In the genomic region with DNA sequence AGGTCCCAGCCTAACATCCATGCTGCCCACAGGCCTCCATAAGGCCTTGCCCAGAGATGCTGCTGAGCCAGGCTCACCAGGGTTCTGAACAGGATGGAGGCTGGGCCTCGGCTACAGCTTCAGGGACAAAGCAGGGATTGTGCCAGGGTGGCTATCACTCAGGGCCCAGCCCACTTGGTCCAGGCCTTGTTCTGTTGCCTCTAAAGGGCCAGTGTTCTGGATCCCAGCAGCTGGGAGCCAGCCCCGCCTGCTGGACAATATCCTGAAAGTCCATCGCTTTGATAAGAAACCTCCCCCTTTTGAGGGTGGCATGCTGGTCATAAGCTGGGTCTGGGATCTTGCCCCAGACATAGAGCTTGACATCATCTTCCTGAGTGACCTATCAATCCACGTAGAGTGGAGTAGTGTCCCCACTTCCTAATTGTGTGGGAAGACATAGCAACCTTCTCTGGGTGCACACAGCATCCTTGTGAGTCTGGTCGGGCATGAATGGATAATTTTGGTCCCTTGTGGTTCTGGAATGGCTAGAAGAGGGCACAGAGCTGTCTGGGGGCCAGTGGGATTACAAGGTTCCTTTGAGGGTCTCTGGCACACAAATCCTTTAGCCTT, we compare ENCODE assay signal across 15 mouse cellular contexts. TPM values are rescaled to one million over a fixed set of nuclear protein-coding genes. Genes with fewer than 3 reads are reported as not detected.
DNase-seq lines count a peak whose midpoint lies in the region; ATAC-seq and TF ChIP-seq lines count a peak whose summit lies in the region.
"Had no signal": no experiment of that assay in that cellular context is flagged by ENCODE, and none has a peak within 500 bp of the region (broad histone marks: within the 10 kb centered on the region; RNA-seq: fewer than 3 reads in every experiment).

No protein-coding gene starts in this region.

- no peak overlapping the region for H3K9ac ChIP-seq in heart, embryonic 12.5 days
- peak overlapping the region; percentile 26; the same call in 1 of the 2 replicates for H3K9ac ChIP-seq in neural tube, embryonic 13.5 days
- no peak overlapping the region for H3K9ac ChIP-seq in midbrain, postnatal 0 days (replicated peaks; ENCODE audit: low read length, poor library complexity, severe bottlenecking)
- H3K9ac ChIP-seq in liver, embryonic 12.5 days = no peak overlapping the region
- H3K9ac ChIP-seq in lung, postnatal 0 days (replicated peaks; ENCODE audit: low read depth) = no peak overlapping the region
- H3K9ac ChIP-seq: limb, embryonic 13.5 days; liver, postnatal 0 days had no signal

- no peak for ATAC-seq in heart, embryonic 12.5 days (ENCODE audit: insufficient number of reproducible peaks, low FRiP score)
- ATAC-seq in neural tube, embryonic 13.5 days (ENCODE audit: low read depth) = no peak
- ATAC-seq in midbrain, postnatal 0 days (ENCODE audit: low FRiP score) = no peak
- no peak for ATAC-seq in liver, embryonic 12.5 days
- ATAC-seq in lung, postnatal 0 days = no peak
- ATAC-seq: inflammation-experienced regulatory T-cells, adult 6 months; liver, postnatal 0 days had no signal

- no peak overlapping the region for H3K27ac ChIP-seq in heart, embryonic 12.5 days (ENCODE audit: poor library complexity, severe bottlenecking)
- H3K27ac ChIP-seq in neural tube, embryonic 13.5 days (replicated peaks) = peak overlapping the region; percentile 33; the same call in 1 of the 2 replicates
- 0 out of 2 replicates have a peak overlapping the region, but pooled peaks have one; percentile 3 for H3K27ac ChIP-seq in midbrain, postnatal 0 days (ENCODE audit: low read depth, low read length)
- H3K27ac ChIP-seq in liver, embryonic 12.5 days = no peak overlapping the region
- H3K27ac ChIP-seq in lung, postnatal 0 days (ENCODE audit: low read length) = no peak overlapping the region
- H3K27ac ChIP-seq: limb, embryonic 13.5 days; macrophage had no signal

- no peaks in the 10 kb centered on the region for H3K4me1 ChIP-seq in heart, embryonic 12.5 days (replicated peaks)
- peaks cover 97% of the 10 kb centered on the region for H3K4me1 ChIP-seq in neural tube, embryonic 13.5 days (replicated peaks)
- H3K4me1 ChIP-seq in midbrain, postnatal 0 days (ENCODE audit: insufficient read depth, low read length) = peaks cover 51% of the 10 kb centered on the region; the same call in 1 of the 2 replicates
- no peaks in the 10 kb centered on the region for H3K4me1 ChIP-seq in liver, embryonic 12.5 days
- no peaks in the 10 kb centered on the region for H3K4me1 ChIP-seq in lung, postnatal 0 days (ENCODE audit: insufficient read depth, low read depth, low read length)
- H3K4me1 ChIP-seq: limb, embryonic 13.5 days had no signal

- H3K27me3 ChIP-seq in heart, embryonic 12.5 days (replicated peaks) = peaks cover 70% of the 10 kb centered on the region
- no peaks in the 10 kb centered on the region for H3K27me3 ChIP-seq in neural tube, embryonic 13.5 days
- H3K27me3 ChIP-seq in midbrain, postnatal 0 days (ENCODE audit: insufficient read depth, low read length) = no peaks in the 10 kb centered on the region
- peaks cover 50% of the 10 kb centered on the region for H3K27me3 ChIP-seq in liver, embryonic 12.5 days (replicated peaks)
- H3K27me3 ChIP-seq in lung, postnatal 0 days (replicated peaks; ENCODE audit: insufficient read depth, low read length) = peaks cover 18% of the 10 kb centered on the region

- peaks cover 5% of the 10 kb centered on the region for H3K9me3 ChIP-seq in heart, embryonic 12.5 days (replicated peaks)
- H3K9me3 ChIP-seq in neural tube, embryonic 13.5 days = no peaks in the 10 kb centered on the region
- H3K9me3 ChIP-seq in midbrain, postnatal 0 days (ENCODE audit: low read length) = no peaks in the 10 kb centered on the region
- H3K9me3 ChIP-seq in liver, embryonic 12.5 days (replicated peaks) = no peaks in the 10 kb centered on the region
- no peaks in the 10 kb centered on the region for H3K9me3 ChIP-seq in lung, postnatal 0 days (ENCODE audit: low read length)
- H3K9me3 ChIP-seq: G1E had no signal

- WGBS in heart, embryonic 12.5 days = 69% methylated on average over 5 of the region's 5 CpGs
- 65% methylated on average over 5 of the region's 5 CpGs for WGBS in neural tube, embryonic 13.5 days
- 53% methylated on average over 5 of the region's 5 CpGs for WGBS in midbrain, postnatal 0 days
- WGBS in liver, embryonic 12.5 days (ENCODE audit: insufficient replicate concordance) = 42% methylated on average over 5 of the region's 5 CpGs
- WGBS in lung, postnatal 0 days = 64% methylated on average over 5 of the region's 5 CpGs

- H3K4me3 ChIP-seq in heart, embryonic 12.5 days = no peak overlapping the region
- H3K4me3 ChIP-seq in neural tube, embryonic 13.5 days = no peak overlapping the region
- no peak overlapping the region for H3K4me3 ChIP-seq in midbrain, postnatal 0 days (ENCODE audit: low read depth, low read length)
- no peak overlapping the region for H3K4me3 ChIP-seq in liver, embryonic 12.5 days
- no peak overlapping the region for H3K4me3 ChIP-seq in lung, postnatal 0 days (ENCODE audit: low read depth, low read length)
- H3K4me3 ChIP-seq: limb, embryonic 13.5 days had no signal

- no peak for TF ChIP-seq EP300 in lung, postnatal 0 days (IDR thresholded peaks at IDR 0.05)

- no peak overlapping the region for H3K4me2 ChIP-seq in heart, embryonic 12.5 days
- H3K4me2 ChIP-seq in neural tube, embryonic 13.5 days = peak overlapping the region; percentile 14; the same call in 1 of the 2 replicates
- H3K4me2 ChIP-seq in midbrain, postnatal 0 days (ENCODE audit: low read depth, low read length, poor library complexity, severe bottlenecking) = no peak overlapping the region
- H3K4me2 ChIP-seq in liver, embryonic 12.5 days = no peak overlapping the region
- no peak overlapping the region for H3K4me2 ChIP-seq in lung, postnatal 0 days (replicated peaks; ENCODE audit: low read depth, low read length)
- H3K4me2 ChIP-seq: limb, embryonic 13.5 days had no signal

- 0 out of 2 replicates have a peak, but pooled peaks have one; percentile 12 for TF ChIP-seq CTCF in midbrain, postnatal 0 days (IDR thresholded peaks at IDR 0.05)
- no peak for TF ChIP-seq CTCF in lung, postnatal 0 days (IDR thresholded peaks at IDR 0.05)

- DNase-seq in heart, adult 11 months = peak; percentile 82
- DNase-seq in neural tube, embryonic 10.5 days (ENCODE audit: extremely low spot score, low spot score) = no peak
- DNase-seq in cerebellum, postnatal 14 days = peak; percentile 37 to 40
- DNase-seq in midbrain, postnatal 0 days (ENCODE audit: low spot score) = no peak
- DNase-seq in lung, postnatal 0 days (ENCODE audit: low spot score) = no peak
- DNase-seq: adrenal gland, postnatal 14 days; heart, adult 18-20 months; liver, postnatal 0 days had no signal

- H3K36me3 ChIP-seq in heart, embryonic 12.5 days = no peaks in the 10 kb centered on the region
- H3K36me3 ChIP-seq in neural tube, embryonic 13.5 days = peaks cover 5% of the 10 kb centered on the region
- H3K36me3 ChIP-seq in midbrain, postnatal 0 days (ENCODE audit: insufficient read depth, low read length) = no peaks in the 10 kb centered on the region
- H3K36me3 ChIP-seq in liver, embryonic 12.5 days = no peaks in the 10 kb centered on the region
- no peaks in the 10 kb centered on the region for H3K36me3 ChIP-seq in lung, postnatal 0 days (ENCODE audit: insufficient read depth, low read length)
- H3K36me3 ChIP-seq: G1E; limb, embryonic 13.5 days had no signal

RNA-seq across cellular contexts. Expression of gene Brsk2, which starts 6.1 kb away (rescaled TPM):
- polyA plus RNA-seq in heart, embryonic 12.5 days (2016; fragmentation: Nextera tagmentation; extraction: Ambion mirVana) = 0.40 TPM in 2 replicates
- polyA plus RNA-seq in neural tube, embryonic 13.5 days (2015; fragmentation: Nextera tagmentation; extraction: Ambion mirVana) = 20.1 and 20.6 TPM in 2 replicates
- total RNA-seq in midbrain, postnatal 0 days (2014; rRNA removed) = 137 and 159 TPM in 2 replicates
- 18.9 and 20.1 TPM in 2 replicates for polyA plus RNA-seq in midbrain, postnatal 0 days (2015; fragmentation: Nextera tagmentation; extraction: Ambion mirVana)
- polyA plus RNA-seq in liver, embryonic 12.5 days (2016; fragmentation: Nextera tagmentation; extraction: Ambion mirVana) = 0.23 and 0.33 TPM in 2 replicates
- polyA plus RNA-seq in lung, postnatal 0 days (2015; fragmentation: Nextera tagmentation; extraction: Ambion mirVana) = 0.39 and 0.88 TPM in 2 replicates
- polyA plus RNA-seq: G1E, macrophage had no signal

RNA-seq across cellular contexts. Expression of gene Tollip, which starts 37.4 kb away (rescaled TPM):
- polyA plus RNA-seq in heart, embryonic 12.5 days (2016; fragmentation: Nextera tagmentation; extraction: Ambion mirVana) = 41.1 and 41.3 TPM in 2 replicates
- polyA plus RNA-seq in neural tube, embryonic 13.5 days (2015; fragmentation: Nextera tagmentation; extraction: Ambion mirVana) = 66.8 and 68.9 TPM in 2 replicates
- total RNA-seq in midbrain, postnatal 0 days (2014; rRNA removed) = 99.4 and 110 TPM in 2 replicates
- 78.0 and 81.3 TPM in 2 replicates for polyA plus RNA-seq in midbrain, postnatal 0 days (2015; fragmentation: Nextera tagmentation; extraction: Ambion mirVana)
- polyA plus RNA-seq in liver, embryonic 12.5 days (2016; fragmentation: Nextera tagmentation; extraction: Ambion mirVana) = 30.9 and 31.0 TPM in 2 replicates
- polyA plus RNA-seq in lung, postnatal 0 days (2015; fragmentation: Nextera tagmentation; extraction: Ambion mirVana) = 44.6 and 46.4 TPM in 2 replicates

Comparison
In these comparisons a context has a peak if more than half of its experiments do, and no peak if none do; other contexts are left out.
1. DNase-seq: peak in heart, adult 11 months (single experiment) and cerebellum, postnatal 14 days (2 of 2); none in neural tube, embryonic 10.5 days (single experiment), midbrain, postnatal 0 days (single experiment) and lung, postnatal 0 days (single experiment).
2. H3K27ac ChIP-seq: peak in neural tube, embryonic 13.5 days (single experiment) and midbrain, postnatal 0 days (single experiment); none in heart, embryonic 12.5 days (single experiment), liver, embryonic 12.5 days (single experiment) and lung, postnatal 0 days (single experiment).
3. RNA of gene Brsk2, which starts 6.1 kb away (polyA plus RNA-seq): 20.1 to 20.6 TPM in neural tube, embryonic 13.5 days and 18.9 to 20.1 TPM in midbrain, postnatal 0 days; 0.40 TPM in heart, embryonic 12.5 days, 0.39 to 0.88 TPM in lung, postnatal 0 days and 0.23 to 0.33 TPM in liver, embryonic 12.5 days; every median in the first group is over 10 times any median in the second.